Mouse (Mus musculus): ENCODE measurements at regions not wholly inside any gene's neighbourhood (a gene's known extent, or its start where the extent isn't known, plus 50 kb on each side); places are given as distances from the start of the nearest gene placed in this dataset.

DNA sequence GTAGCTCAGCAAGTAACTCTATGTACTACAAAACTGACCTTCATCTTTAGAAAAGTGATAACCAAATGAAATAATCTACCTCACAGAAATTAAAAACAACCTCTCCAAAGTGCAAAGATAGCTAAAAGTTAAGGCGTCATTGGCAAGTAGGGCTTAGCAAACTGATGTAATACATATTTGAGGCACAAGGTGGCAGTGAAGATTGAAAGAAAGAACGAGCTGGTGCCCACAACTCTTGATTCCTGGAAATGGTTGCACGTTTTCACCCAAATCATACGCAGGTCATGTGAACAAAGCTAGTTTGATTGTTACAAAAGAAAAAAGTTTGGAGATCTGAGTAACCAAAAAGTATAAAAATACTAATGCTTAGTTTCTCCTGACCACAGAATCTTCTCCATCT lies 69.7 kb upstream of the Ak4 start:
- intact Hi-C loops (cut with DNase I), result loop anchor here (1.0 to 2.0 kb wide), 2 partner anchors 18 to 109 kb away; no protein-coding TSS in a partner anchor
- peak; percentile 69 to 83 for DNase-seq

DNA sequence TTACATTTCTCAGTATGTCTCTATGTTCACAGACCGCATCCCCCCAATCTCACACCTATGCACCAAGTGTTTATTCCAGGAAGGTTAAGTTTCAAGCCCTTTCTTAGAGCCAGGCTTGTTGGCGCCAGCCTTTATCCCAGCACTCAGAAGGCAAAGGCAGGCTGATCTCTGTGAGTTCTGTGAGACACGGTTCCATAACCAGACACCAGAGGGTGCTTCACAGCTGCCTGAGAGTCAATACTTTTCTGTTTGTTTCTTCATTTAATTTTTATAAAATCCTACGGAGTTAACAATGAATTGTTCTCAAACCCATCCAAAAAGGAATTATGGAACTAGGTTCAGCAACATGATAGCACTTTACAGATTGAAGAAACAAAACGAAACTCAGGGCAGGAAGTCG lies 71.8 kb upstream of the Ak4 start:
- intact Hi-C loops (cut with DNase I), result no loop called here
- no peak for DNase-seq

DNA sequence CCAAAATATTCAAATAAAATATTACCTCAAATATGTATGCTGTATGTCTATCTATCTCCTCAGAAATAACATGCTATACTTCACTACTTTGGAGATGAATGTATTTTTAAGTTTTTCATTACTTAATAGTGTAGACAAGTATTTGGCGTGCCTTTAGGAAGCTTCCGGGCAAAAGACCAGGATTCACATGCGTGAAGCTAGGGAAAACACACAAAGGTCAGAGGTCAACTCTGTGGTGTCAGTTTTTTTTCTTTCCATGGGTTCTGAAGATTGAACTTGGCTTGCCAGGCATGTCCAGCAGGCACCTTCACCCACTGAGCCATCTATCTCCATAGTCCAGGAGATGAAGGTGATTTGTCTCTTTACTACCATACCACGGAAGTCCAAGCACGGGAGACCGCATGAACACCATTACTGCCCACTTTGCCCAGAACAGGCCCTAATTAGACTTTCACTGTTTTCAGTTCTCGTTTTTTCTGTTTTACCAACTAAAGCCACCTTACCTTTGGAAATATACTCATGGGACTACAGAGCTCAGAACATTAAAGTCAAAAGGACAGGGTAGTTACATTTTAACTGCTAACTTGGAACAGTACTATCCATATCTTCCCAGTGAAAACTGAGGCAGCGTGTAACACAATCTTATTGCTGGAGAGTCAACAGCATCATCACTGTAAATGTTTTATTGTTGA lies 76.9 kb upstream of the Ak4 start:
- intact Hi-C loops (cut with DNase I), result no loop called here

DNA sequence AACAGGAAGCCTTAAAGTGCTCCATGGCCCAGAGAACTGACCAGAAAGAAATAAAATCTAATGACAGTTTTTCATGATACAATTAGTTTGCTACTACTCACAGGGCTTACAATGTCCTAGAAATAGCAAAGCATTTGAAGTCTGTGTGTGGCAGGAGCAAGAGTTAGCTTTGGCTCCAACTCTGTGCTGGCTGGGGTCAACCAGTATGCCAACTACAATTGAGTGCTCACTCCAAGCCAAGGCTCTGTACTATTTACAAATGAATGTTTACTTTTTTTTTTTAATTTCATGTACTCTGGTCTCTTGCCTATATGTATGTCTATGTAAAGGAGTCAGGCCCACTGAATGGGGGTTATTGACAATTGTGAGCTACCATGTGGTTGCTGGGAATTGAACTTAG lies 75.7 kb upstream of the Jak1 start:
- no peak for DNase-seq
- intact Hi-C loops (cut with DNase I), result no loop called here

More for the DNA sequence above, 76.9 kb upstream of the Ak4 start:
- no peak for DNase-seq

DNA sequence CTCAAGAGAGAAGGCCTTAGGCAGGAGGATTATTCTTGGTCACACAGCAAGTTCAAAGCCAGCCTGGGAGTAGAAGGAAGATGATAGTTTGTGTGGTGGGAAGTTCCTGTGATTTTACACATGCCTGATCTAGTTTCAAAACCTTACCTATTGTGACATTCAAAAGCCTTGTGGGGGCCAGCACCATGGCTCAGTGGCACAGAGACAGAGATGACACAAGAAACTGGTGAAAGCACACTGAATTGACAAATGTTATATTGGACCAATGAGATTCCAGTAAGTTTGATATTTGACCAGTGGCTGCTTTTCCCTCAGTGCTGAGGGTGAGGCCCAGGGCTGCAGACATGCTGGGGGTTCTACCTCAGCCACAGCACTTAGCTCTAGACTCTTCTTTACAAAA lies 73.1 kb upstream of the Jak1 start:
- no peak for DNase-seq
- intact Hi-C loops (cut with DNase I), result no loop called here

DNA sequence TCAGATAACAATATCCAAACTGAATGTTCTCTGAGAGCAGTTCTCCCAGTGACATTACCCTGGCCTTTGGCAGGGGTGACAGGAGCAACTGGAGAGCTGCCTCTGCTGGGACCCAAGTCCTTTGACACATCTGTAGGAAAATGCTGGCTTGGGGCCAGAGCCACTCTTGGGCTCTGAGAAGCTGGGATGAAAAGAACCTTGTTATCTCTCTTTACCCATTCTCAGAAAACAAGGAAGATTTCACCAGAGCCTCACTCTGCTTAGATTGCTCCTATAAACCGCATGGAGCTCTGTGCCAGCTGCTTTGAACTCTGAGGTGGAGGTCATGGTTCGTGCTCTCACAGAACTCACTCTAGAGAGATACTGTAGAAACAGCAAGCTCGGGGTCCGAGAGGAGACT lies 71.7 kb upstream of the Jak1 start:
- intact Hi-C loops (cut with DNase I), result no loop called here
- no peak for DNase-seq

DNA sequence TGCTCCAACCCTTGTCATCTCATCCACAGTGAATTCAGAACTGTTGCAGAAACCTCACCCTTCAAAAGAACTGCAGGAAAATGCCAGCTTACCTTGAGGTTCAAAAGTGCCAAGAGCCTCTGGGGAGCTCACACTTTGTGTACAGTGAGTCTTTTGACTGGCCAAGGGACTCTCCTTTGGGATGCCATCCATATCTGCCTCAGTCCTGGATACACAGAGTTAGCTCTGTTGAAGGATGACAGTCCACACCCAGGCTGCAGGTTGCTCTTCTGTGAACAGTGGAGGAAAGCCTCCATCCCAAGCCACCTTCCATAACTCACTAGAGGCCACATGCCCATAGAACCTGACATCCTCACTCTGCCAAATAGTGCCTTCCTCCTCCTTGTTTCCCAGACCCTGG lies 71.3 kb upstream of the Jak1 start:
- intact Hi-C loops (cut with DNase I), result no loop called here

DNA sequence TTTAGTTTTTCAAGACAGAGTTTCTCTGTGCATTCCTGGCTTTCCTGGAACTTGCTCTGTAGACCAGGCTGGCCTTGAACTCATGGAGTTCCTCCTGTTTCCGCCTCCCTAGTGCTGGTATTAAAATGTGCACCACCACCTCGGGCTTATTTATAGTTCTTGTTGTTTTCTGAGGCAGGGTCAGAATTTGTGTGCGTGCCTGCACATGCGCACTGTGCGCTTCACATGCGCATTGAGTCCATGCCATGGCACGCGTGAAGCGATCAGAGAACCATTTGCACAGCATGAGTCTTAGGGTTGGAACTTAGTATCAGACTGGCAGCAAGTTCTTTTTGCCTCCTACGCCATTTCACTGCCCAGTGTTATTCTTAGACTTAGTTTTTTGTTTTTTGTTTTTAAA lies 68.8 kb upstream of the Jak1 start:
- DNase-seq, result no peak
- intact Hi-C loops (cut with DNase I), result no loop called here

More for the DNA sequence above, 71.3 kb upstream of the Jak1 start:
- DNase-seq, result no peak

DNA sequence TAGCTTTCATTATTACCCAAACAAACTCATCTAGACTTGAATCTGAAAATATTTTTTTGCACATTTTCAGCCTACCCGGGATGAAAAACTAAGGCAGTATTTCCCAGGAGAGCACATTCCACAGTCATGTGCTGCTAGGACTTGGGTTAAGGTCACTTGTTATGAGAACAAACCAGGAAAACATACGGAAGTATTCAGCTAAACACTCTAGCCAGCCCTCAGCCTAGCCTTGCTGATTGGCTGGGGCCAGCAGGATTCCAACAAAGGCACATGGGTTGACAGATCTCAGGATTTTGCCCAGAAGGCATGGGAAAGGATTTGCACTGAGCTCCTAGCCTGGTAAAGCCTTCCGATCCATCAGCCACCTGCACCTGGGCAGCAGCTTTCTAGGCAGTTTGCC lies 68.0 kb upstream of the Jak1 start:
- DNase-seq, result peak in 1 of 2 experiments; percentile 22
- intact Hi-C loops (cut with DNase I), result no loop called here

DNA sequence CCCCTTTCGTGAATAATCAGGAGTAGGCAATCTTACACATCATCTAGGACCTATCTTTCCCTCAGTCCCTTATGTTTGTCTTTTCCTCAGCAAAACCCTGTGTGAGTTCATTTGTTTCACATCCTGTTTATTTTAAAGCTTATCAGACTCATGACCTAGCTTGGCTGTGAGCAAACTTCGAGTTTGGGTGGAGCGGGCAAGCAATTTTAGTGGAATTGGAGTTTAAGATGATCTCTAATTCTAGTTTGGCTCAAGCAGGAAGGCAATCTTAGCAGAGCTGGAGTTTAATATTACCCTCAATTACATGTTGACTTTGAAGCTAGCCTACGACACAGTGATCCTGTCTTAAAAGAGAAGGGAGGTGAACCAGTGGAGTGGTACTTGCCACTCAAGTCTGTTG lies 66.1 kb upstream of the Jak1 start:
- no peak for DNase-seq
- intact Hi-C loops (cut with DNase I), result no loop called here

DNA sequence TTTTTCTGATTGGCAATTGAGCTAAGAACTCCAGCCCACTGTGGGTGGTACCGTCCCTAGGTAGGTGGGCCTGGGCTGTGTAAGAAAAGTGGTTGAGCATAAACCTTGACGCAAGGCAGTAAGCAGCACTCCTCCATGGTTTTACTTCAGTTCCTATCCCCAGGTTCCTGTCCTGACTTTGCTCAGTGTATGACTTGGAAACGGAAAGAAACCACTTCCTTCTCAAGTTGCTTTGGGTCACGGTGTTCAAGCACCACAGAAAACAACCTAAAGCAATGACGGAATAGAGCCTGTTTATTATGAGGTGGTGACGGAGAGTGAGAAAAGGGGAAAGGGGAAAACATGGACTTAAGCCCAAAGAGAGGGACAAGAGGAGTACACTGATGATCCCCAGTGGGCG lies 64.0 kb upstream of the Jak1 start:
- intact Hi-C loops (cut with DNase I), result no loop called here
- no peak for DNase-seq

DNA sequence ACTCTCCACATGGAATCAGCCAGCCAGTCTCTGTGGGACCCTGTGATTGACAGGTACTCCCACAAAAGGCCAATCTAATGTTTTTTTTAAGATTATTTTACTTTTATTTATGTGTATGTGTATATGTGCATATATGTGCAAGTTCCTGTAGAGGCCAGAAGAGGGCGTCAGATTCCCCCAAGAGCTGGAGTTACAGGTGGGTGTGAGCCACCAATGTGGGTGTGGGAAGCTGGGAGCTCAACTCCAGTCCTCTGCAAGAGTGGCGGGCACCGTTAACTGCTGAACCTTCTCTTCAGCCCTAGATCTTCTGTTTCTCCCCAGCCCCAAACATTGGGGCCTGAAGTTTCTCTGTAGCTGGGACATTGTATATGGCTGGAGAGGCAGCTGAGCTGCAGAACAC lies 61.0 kb upstream of the Jak1 start:
- intact Hi-C loops (cut with DNase I), result no loop called here
- DNase-seq, result no peak

DNA sequence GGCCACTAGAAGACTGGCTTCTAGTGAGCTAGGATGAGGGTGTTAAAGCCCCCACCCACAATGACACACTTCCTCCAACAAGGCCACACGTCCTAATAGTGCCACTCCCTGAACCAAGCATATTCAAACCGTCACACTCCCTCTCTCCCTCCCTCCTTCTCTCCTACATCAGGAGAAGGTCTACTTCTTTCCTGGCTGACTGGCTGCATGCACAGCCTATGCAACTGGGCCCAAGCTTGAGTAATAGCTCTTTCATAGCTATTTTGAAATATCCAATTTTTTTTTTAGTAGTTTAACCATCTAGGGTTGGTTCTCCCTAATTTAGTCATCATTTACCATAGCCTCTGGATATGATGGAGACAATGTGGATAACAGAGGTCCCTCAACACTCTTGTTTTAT lies 56.6 kb upstream of the Jak1 start:
- DNase-seq, result no peak
- intact Hi-C loops (cut with DNase I), result no loop called here

DNA sequence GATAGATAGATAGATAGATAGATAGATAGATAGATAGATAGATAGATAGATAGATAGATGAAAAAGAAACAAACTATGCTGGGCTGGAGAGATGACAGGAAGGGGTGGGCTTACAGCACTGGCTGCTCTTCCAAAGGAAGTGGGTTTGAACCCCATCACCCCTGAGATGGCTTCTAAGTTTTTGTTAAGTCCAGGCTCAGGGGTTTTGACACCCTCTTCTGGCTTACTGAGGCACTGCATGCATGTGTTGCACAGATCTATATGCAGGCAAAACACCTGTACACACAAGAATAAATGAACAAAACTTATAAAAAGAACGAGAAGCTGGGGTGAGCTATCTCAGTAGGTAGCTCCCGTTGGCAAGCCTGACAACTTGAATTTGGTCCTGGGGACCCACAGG lies 55.5 kb upstream of the Jak1 start:
- DNase-seq, result peak in 1 of 2 experiments; percentile 24
- intact Hi-C loops (cut with DNase I), result loop anchor here (1.0 kb wide), 1 partner anchor 152 kb away; no protein-coding TSS in a partner anchor

DNA sequence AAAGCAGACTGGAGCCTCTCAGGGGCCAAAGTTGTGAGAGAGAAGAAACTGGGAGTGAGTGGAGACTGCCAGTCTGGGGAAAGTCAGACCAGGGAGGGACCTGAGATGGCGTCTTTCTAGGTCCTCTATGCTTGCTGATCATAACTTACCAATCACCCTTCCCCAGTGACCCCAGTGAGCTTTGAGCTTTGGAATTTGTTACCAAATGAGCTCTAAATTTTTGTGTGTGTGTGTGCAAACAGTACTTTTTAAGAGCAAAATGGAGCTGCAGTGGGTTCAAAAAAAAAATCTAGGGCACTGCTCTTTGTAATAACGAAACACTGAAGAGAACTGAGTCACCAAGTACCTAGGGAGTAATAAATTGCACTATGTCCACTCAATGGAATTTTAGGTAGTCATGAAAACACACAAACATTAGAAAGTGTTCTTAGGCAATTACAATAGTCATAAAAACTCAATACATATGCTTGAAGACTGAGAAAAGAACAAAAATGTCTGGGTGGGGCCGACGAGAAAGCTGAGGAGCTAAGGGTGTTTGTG lies 54.7 kb upstream of the Jak1 start:
- DNase-seq, result no peak
- intact Hi-C loops (cut with DNase I), result loop anchor here (1.0 kb wide), 1 partner anchor 151 kb away; no protein-coding TSS in a partner anchor

DNA sequence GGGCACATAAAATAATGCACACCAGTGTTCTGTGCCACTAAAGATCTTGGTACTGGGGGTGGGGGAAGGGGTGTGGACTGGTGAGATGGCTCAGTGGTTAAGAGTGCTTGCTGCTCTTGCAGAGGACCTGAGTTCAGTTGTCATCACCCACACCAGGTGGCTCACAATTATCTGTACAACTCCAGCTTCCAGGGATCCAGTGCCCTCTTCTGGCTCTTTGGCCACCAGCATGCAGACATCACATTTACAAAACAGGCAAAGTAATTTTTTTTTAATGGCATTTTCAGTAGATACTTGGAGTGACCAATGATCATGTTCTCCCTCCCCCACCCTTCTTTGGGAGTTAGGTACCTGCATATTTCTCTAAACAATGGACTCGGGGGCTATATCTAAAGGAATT lies 53.8 kb upstream of the Jak1 start:
- DNase-seq, result no peak
- intact Hi-C loops (cut with DNase I), result no loop called here

DNA sequence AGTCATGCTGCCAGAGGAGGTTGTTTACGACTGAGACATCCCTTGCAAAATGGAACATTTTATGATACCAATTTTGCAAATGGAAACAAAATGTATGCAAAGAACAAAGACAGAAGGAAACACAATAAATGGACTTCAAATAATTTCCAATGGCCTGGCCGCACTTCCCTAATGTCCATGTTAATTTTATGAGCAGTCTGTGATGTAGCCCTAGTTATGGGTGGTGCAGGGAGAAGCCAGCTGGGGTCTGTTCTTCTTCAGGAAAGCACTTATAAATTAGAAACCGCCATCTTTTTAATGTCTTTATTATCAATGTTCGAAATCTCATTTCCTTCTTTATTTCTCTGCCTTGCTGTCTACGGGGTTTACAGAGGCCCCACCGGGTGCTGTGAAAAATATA lies 51.0 kb upstream of the Jak1 start:
- intact Hi-C loops (cut with DNase I), result no loop called here
- no peak for DNase-seq

Small RNA genes lying in the stretch of these regions (microRNA-seq; reads per million reads assigned to microRNA genes)
- 57.7 to 230 reads per million in 2 experiments for gene Mir101a
